Mouse (Mus musculus) T-helper 17 cell (primary cell): ENCODE measurements around the gene Slc37a2.

Experiments used
- in situ Hi-C, 2 experiments: fragments of 300-600 bp; cut with MboI, MseI; formaldehyde crosslinking; loops; 1 replicate in 1 of 2; 2 replicates in 1 of 2; pipeline ENCODE4 v1.15.1; 2025; ENCODE audit warnings: high pct_unique_total_duplicates in 2 of 2

The Slc37a2 gene

GRCm38 (mm10) chr9:37229880-37230325, 25.6 kb downstream of the Slc37a2 start:
- in situ Hi-C loops: loop anchor here (5.0 to 25.0 kb wide), 5 partner anchors 53 to 1668 kb away; partner anchors contain the start of genes Ddx25 (in 1 of the 2), Hyls1 (in 1 of the 2), Pate2 (in 1 of the 2) and Pus3 (in 1 of the 2)

- in situ Hi-C loops: loop anchor here (5.0 to 25.0 kb wide), 4 partner anchors 48 to 1663 kb away; partner anchors contain the start of genes Ddx25 (in 1 of the 2), Hyls1 (in 1 of the 2), Pate2 (in 1 of the 2) and Pus3 (in 1 of the 2)
Measured at GRCm38 (mm10) chr9:37225581-37225980, 30.0 kb downstream of the Slc37a2 start.

GRCm38 (mm10) chr9:37220755-37221154, 34.8 kb downstream of the Slc37a2 start:
- in situ Hi-C loops: loop anchor here in 1 of 2 experiments (10.0 kb wide), 1 partner anchor 176 kb away; no protein-coding TSS in a partner anchor

GRCm38 (mm10) chr9:37214327-37215060, 41.0 kb downstream of the Slc37a2 start:
- in situ Hi-C loops: no loop called here

- in situ Hi-C loops: no loop called here
Measured at GRCm38 (mm10) chr9:37213060-37213738, 42.3 kb downstream of the Slc37a2 start.

GRCm38 (mm10) chr9:37207929-37208411, 47.6 kb downstream of the Slc37a2 start, which contains the start of gene Tmem218:
TSS of gene Tmem218 (plus strand) at chr9:37208223.
- in situ Hi-C loops: no loop called here

GRCm38 (mm10) chr9:37203884-37204283, 51.7 kb downstream of the Slc37a2 start:
- in situ Hi-C loops: no loop called here

- in situ Hi-C loops: no loop called here
Measured at GRCm38 (mm10) chr9:37200414-37200813, 55.1 kb downstream of the Slc37a2 start.

GRCm38 (mm10) chr9:37197067-37197466, 58.5 kb downstream of the Slc37a2 start:
- in situ Hi-C loops: no loop called here

GRCm38 (mm10) chr9:37188024-37188423, 67.5 kb downstream of the Slc37a2 start:
- in situ Hi-C loops: loop anchor here in 1 of 2 experiments (5.0 kb wide), 1 partner anchor 139 kb away; no protein-coding TSS in a partner anchor

- in situ Hi-C loops: loop anchor here in 1 of 2 experiments (5.0 kb wide), 1 partner anchor 140 kb away; no protein-coding TSS in a partner anchor
Measured at GRCm38 (mm10) chr9:37187407-37187806, 68.1 kb downstream of the Slc37a2 start.

GRCm38 (mm10) chr9:37183176-37183575, 72.4 kb downstream of the Slc37a2 start:
- in situ Hi-C loops: no loop called here

- in situ Hi-C loops: no loop called here
Measured at GRCm38 (mm10) chr9:37181596-37181995, 73.9 kb downstream of the Slc37a2 start.

- in situ Hi-C loops: loop anchor here in 1 of 2 experiments (5.0 to 10.0 kb wide), 2 partner anchors 48 to 1285 kb away; no protein-coding TSS in a partner anchor
Measured at GRCm38 (mm10) chr9:37179596-37179995, 75.9 kb downstream of the Slc37a2 start.

- in situ Hi-C loops: loop anchor here in 1 of 2 experiments (5.0 to 10.0 kb wide), 2 partner anchors 48 to 1284 kb away; no protein-coding TSS in a partner anchor
Measured at GRCm38 (mm10) chr9:37178911-37179310, 76.6 kb downstream of the Slc37a2 start.
